Mouse (Mus musculus): ENCODE results near the gene Slc25a3. TPM values are rescaled to one million over a fixed set of nuclear protein-coding genes. Genes with fewer than 3 reads are reported as not detected.

Slc25a3 gene
- polyA plus RNA-seq, 1 experiment from 2014 or later, result 283 TPM

DNA sequence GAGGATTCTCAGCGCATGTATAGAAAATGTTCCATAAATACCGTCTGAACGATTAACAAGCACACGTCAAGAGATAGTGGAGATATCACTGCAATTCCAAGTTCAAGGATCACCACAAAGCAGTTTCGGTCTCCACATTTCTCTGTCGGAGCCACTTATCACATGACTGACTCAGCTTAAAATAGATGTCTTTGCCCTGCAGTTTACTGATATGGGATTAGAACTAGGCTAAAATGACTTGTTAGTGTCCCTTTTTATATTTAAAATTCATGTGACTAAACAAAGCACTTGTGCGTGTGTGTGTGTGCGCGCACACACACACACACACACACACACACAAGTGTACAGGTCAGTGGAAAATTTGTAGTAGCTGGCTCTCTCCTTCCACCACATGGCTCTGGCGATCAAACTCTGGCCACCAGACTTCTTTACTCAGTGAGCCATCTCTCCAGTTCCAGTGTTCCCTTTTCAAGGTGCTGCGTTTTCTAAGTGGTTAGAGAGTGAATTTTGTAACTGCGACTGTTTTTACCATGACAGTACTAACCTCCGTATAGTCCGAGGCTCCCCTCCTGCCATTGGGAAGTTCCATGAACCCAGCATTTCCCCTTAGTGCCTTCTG lies 15.4 kb upstream of the Slc25a3 start:
- Histone ChIP-seq H3K4me3 (replicated peaks) (no peak overlapping the region), H3K27ac (peak overlapping the region; percentile 43), H3K36me3 (0 out of 2 replicates have a peak, but pooled peaks cover 1% of the 10 kb centered on the region), H3K4me2 (peak overlapping the region; percentile 13; the same call in 1 of the 2 replicates), H3K4me1 (replicated peaks) (peaks cover 28% of the 10 kb centered on the region), H3K9me3 (replicated peaks) (no peaks in the 10 kb centered on the region), H3K27me3 (no peaks in the 10 kb centered on the region), H3K9ac (no peak overlapping the region)
- no peak for DNase-seq
- no peak for ATAC-seq (ENCODE audit: low read depth)
- 48% methylated on average over 14 of the region's 14 CpGs for WGBS (ENCODE audit: insufficient replicate concordance)

DNA sequence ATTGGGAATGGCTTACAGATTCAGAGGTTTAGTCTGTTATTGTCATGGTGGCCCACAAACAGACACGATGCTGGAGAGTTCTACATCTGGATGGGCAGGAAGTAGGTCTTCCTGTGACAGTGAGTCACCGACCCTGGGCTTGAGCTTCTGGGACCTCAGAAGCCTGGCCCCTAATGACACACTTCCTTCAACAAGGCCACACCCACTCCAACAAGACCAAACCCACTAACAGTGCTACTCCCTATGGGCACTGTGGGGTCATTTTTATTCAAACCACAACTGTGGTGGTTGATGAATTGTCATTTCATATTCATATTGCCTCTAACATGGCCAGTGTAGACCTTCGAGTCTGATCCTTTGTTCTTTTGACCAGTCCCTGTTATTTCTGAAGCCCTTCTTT lies 14.5 kb upstream of the Slc25a3 start:
- peak; percentile 56; the same call in 1 of the 2 replicates for ATAC-seq (ENCODE audit: low read depth)
- H3K36me3 ChIP-seq, result no peaks in the 10 kb centered on the region
- 37% methylated on average over 3 of the region's 3 CpGs for WGBS (ENCODE audit: insufficient replicate concordance)
- DNase-seq, result no peak
- no peaks in the 10 kb centered on the region for H3K27me3 ChIP-seq
- H3K4me3 ChIP-seq (replicated peaks), result no peak overlapping the region
- H3K9me3 ChIP-seq (replicated peaks), result no peaks in the 10 kb centered on the region
- no peak overlapping the region; the same call in 1 of the 2 replicates for H3K27ac ChIP-seq
- H3K4me2 ChIP-seq, result no peak overlapping the region
- H3K9ac ChIP-seq, result no peak overlapping the region
- H3K4me1 ChIP-seq (replicated peaks), result peaks cover 22% of the 10 kb centered on the region

DNA sequence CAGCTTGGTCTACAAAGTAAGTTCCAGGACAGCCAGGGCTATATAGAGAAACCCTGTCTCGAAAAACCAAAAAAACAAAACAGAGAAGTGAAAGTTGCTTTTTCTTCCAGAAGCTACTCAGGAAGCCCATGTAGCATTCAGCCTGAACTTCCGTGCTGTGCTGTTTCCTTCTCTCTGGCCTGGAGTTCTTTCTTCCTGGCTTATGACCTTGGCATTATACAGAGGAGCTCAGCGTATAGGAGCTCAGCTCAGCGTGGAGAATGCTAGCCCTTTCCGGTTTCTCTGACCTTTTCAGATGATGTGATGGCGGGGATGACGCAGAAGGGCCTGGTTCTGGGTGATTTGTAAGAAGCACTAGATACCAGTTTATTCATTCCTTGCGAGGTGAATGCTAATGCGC lies 13.5 kb upstream of the Slc25a3 start:
- H3K36me3 ChIP-seq, result no peaks in the 10 kb centered on the region
- H3K27ac ChIP-seq, result no peak overlapping the region
- no peak for DNase-seq
- no peak for ATAC-seq (ENCODE audit: low read depth)
- no peak overlapping the region for H3K4me2 ChIP-seq
- no peak overlapping the region for H3K9ac ChIP-seq
- H3K4me1 ChIP-seq (replicated peaks), result peaks cover 16% of the 10 kb centered on the region
- no peaks in the 10 kb centered on the region for H3K9me3 ChIP-seq (replicated peaks)
- 69% methylated on average over 9 of the region's 9 CpGs for WGBS (ENCODE audit: insufficient replicate concordance)
- H3K27me3 ChIP-seq, result no peaks in the 10 kb centered on the region
- no peak overlapping the region for H3K4me3 ChIP-seq (replicated peaks)

DNA sequence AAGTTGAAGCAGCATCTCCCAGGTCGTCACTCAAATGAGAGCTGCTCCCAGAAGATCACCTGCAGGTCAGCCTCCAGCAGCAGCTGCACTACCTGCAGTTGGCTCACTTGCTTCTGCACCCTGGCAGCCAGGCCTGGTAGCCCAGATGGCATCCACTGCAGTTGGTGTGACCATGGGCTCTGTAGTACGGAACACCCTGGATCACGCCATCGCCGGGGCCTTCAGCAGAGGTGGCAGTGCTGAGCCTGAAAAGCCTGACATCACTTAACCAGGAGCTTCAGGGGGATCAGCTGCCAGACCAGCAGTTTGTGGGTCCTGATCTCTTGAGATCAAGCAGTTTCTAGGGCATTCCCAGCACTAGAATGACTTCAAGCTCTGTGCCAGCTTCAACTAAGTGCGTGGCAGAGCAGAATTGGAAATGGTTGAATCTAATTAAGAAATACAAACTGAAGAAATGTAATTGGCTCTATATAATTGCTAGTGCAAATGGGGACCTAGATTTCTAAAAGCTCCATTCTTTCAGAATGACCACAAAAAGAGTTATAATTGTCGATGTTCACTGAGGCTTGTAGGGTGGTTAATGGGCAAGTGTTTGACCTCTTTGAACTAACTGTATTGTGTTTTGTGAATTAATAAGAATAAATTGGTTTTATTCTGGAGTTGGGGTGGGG lies 11.6 kb upstream of the Slc25a3 start:
- Histone ChIP-seq H3K36me3 (no peaks in the 10 kb centered on the region), H3K27me3 (no peaks in the 10 kb centered on the region), H3K4me2 (no peak overlapping the region), H3K4me1 (replicated peaks) (peaks cover 16% of the 10 kb centered on the region), H3K9ac (no peak overlapping the region), H3K27ac (no peak overlapping the region), H3K9me3 (replicated peaks) (no peaks in the 10 kb centered on the region), H3K4me3 (replicated peaks) (no peak overlapping the region)
- ATAC-seq (ENCODE audit: low read depth) (no peak), DNase-seq (no peak)
- WGBS (ENCODE audit: insufficient replicate concordance), result 77% methylated on average over 7 of the region's 7 CpGs

DNA sequence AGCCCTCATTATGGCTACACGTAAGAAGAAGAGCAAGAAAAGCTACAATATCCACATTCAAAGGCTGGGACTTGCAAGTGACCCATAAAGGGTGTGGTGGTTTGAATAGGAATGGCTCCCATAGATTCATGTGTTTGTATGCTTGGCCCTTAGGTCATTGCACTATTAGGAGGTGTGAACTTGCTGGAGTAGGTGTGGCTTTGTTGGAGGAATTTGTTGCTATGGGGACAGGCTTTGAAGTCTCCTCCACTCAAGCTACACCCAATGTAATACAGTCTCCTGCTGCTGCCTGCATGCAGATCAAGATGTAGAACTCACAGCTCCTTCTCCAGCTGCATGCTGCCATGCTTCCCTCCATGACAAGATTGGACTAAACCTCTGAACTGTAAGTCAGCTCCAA lies 7.7 kb upstream of the Slc25a3 start:
- Histone ChIP-seq H3K36me3 (no peaks in the 10 kb centered on the region), H3K9ac (no peak overlapping the region), H3K9me3 (replicated peaks) (no peaks in the 10 kb centered on the region), H3K4me2 (no peak overlapping the region), H3K27me3 (no peaks in the 10 kb centered on the region), H3K27ac (no peak overlapping the region), H3K4me3 (replicated peaks) (no peak overlapping the region), H3K4me1 (replicated peaks) (peaks cover 10% of the 10 kb centered on the region; the same call in 1 of the 2 replicates)
- 73% methylated on average over 1 of the region's 1 CpGs for WGBS (ENCODE audit: insufficient replicate concordance)
- no peak for ATAC-seq (ENCODE audit: low read depth)
- DNase-seq, result no peak

DNA sequence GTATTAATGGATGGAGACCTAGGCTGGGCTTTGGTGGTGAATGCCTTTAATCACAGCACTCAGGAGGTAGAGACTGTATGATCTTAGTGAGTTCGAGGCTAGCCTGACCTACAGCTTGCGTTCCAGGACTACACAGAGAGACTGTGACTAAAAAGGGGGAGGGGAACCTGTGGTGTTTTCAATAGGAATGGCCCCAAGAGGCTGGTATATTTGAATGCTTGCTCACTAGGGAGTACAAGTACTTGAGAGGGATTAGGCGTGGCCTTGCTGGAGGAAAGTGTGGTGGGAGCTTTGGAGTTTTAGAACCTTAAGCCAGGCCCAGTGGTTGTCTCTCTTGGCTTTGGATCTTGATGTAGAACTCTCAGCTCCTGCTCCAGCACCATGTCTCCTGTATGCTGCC lies 6.9 kb upstream of the Slc25a3 start:
- H3K36me3 ChIP-seq, result no peaks in the 10 kb centered on the region
- H3K4me1 ChIP-seq (replicated peaks), result peaks cover 11% of the 10 kb centered on the region; the same call in 1 of the 2 replicates
- no peaks in the 10 kb centered on the region for H3K9me3 ChIP-seq (replicated peaks)
- no peak overlapping the region for H3K27ac ChIP-seq
- no peak overlapping the region for H3K4me2 ChIP-seq
- WGBS (ENCODE audit: insufficient replicate concordance), result 62% methylated on average over 3 of the region's 3 CpGs
- no peaks in the 10 kb centered on the region for H3K27me3 ChIP-seq
- no peak overlapping the region for H3K4me3 ChIP-seq (replicated peaks)
- no peak for ATAC-seq (ENCODE audit: low read depth)
- DNase-seq, result no peak
- no peak overlapping the region for H3K9ac ChIP-seq

DNA sequence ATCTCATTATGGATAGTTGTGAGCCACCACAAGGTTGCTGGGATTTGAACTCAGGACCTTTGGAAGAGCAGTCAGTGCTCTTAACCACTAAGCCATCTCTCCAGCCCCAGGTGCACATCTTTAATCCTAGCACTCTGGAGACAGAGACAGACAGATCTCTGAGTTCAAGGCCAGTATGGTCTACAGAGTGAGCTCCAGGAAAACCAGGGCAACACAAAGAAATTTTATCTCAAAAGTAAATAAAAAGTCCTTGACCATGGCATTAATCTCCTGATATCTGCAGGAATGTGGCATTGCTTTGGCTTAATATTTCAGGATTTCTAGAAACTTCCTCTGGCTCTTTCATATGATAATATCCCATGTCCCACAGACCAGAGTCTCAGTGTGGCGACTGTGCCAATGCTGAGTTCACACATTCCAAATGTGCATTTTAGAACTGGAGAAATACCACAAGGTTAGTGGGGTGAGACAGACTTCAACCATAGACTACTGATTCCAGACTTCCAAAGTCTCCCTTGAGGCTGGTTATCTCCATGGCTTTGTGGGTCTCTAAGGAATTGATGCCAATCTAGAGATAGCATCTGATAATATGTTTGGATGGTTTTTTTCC lies 4.8 kb upstream of the Slc25a3 start:
- Histone ChIP-seq H3K9ac (no peak overlapping the region), H3K4me1 (replicated peaks) (peaks cover 17% of the 10 kb centered on the region), H3K4me2 (no peak overlapping the region), H3K27me3 (no peaks in the 10 kb centered on the region), H3K36me3 (no peaks in the 10 kb centered on the region), H3K9me3 (replicated peaks) (no peaks in the 10 kb centered on the region), H3K4me3 (replicated peaks) (no peak overlapping the region), H3K27ac (no peak overlapping the region)
- WGBS (ENCODE audit: insufficient replicate concordance), result 69% methylated on average over 1 of the region's 1 CpGs
- ATAC-seq (ENCODE audit: low read depth), result no peak
- no peak for DNase-seq

DNA sequence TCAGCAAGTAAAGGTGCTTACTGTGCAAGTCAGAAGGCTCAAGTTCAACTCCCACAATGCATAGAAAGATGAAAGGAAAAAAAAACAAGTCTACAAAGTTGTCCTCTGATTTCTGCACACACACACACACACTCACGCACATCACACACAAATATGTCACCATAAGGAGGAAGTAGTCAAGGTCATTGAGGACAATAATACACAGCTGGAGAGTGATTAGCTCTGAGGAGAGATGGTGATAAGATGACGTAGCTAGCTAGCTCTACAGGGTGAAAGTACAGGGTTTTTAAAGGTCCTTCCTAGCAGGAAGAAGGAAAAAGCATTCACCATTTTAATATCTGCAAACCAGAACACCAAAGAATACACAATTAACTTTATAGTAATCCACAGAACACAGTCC lies 3.5 kb upstream of the Slc25a3 start:
- Histone ChIP-seq H3K27me3 (no peaks in the 10 kb centered on the region), H3K4me3 (replicated peaks) (no peak overlapping the region), H3K4me2 (no peak overlapping the region), H3K27ac (no peak overlapping the region), H3K9ac (no peak overlapping the region; the same call in 1 of the 2 replicates), H3K36me3 (no peaks in the 10 kb centered on the region), H3K9me3 (replicated peaks) (no peaks in the 10 kb centered on the region), H3K4me1 (replicated peaks) (peaks cover 23% of the 10 kb centered on the region)
- WGBS (ENCODE audit: insufficient replicate concordance), result 49% methylated on average over 2 of the region's 2 CpGs
- DNase-seq (no peak), ATAC-seq (ENCODE audit: low read depth) (no peak)

DNA sequence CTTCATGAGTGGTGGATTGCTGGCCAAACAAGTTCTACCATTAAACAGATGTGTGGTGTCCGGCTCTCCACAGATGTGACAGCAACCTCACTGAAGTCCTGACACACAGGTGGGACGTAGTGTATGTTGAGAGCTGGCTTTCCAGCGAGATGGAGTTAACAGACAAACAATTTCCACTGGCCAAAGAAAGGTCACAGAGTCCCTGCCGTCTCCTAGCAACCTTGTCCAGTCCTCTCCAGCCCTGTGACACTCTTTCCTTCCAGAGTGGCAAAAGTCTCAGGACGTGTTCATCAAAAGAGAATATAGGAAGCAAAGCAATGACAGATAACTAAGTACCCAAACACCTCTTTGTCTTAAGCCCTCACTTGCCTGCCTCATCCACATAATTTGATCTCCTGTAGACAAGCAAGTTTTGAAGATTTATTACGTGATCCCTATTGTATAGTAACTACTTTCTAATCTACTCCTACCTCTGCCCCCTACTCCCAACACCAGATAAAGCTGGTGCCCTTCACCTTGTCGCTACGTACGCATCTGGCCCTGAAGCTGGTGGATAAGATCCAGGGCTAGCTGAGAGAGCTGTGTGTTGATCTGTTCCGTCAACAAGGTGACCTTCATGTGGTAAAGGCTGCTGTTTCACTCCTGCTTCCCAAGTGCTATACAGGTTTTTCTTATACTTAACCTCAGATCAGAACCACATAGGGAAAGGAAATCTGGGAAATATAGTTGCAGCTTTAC lies 2.9 kb upstream of the Slc25a3 start:
- Histone ChIP-seq H3K4me3 (replicated peaks) (no peak overlapping the region), H3K27me3 (no peaks in the 10 kb centered on the region), H3K27ac (no peak overlapping the region), H3K4me1 (replicated peaks) (peaks cover 29% of the 10 kb centered on the region), H3K4me2 (no peak overlapping the region), H3K9ac (peak overlapping the region; percentile 10; the same call in 1 of the 2 replicates), H3K9me3 (replicated peaks) (no peaks in the 10 kb centered on the region), H3K36me3 (peaks cover 4% of the 10 kb centered on the region)
- DNase-seq, result no peak
- no peak for ATAC-seq (ENCODE audit: low read depth)
- WGBS (ENCODE audit: insufficient replicate concordance), result 50% methylated on average over 10 of the region's 10 CpGs

DNA sequence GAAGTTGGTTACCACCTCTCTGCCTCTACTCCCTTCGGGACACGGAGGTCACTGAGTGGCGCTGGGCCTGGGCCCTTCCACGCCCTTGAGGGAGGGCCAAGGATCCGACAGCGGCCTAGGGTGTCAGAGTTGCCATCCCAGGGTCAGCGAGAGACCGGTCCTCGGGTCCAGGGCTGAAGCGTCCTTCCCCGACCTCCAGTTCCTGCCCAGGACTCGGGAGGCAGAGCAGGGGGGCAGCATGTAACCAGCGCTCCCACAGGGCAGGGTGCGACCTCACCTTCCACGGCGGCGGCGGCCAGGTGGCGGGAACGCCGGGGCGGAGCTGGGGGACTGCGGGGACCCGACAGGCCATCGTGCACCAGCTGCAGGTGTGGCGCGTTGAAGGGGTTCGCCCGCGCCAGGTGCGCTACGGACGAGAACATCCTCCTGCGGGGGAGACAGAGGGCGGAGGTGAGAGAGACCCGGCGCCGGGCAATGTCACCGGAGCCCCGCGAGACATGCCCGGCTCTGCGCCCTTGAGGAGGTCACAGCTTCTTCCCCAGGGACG lies 505 bp downstream of the Slc25a3 start:
- ATAC-seq (ENCODE audit: low read depth), result peak; percentile 63
- under 1% methylated on average over 44 of the region's 44 CpGs for WGBS (ENCODE audit: insufficient replicate concordance)

DNA sequence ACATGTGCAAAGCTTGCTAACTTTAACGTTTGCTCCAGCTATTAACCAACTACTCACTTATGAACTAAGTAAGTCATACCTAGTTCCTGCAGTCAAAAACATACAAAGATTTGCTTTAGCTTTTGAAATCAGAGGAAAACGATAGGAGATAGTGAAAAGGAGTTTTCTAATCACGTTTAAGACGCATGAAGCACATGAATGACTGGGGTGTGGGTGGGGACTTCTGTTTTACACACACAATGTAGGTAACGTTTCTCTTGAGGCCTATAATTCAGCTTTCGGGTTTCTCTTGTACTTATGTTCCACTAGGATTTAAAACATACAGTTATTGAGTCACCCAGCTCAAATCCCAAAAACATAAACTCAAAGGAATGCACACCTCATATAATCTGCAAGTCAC lies 1.2 kb downstream of the Slc25a3 start:
- Histone ChIP-seq H3K27ac (peak overlapping the region; percentile 92), H3K36me3 (peaks cover 42% of the 10 kb centered on the region), H3K27me3 (no peaks in the 10 kb centered on the region), H3K4me2 (peak overlapping the region; percentile 81), H3K4me3 (replicated peaks) (peak overlapping the region; percentile 89), H3K9ac (peak overlapping the region; percentile 98), H3K4me1 (replicated peaks) (peaks cover 38% of the 10 kb centered on the region), H3K9me3 (replicated peaks) (no peaks in the 10 kb centered on the region)
- ATAC-seq (ENCODE audit: low read depth) (no peak), DNase-seq (no peak)
- WGBS (ENCODE audit: insufficient replicate concordance), result 10% methylated on average over 6 of the region's 6 CpGs

More for the DNA sequence above, 505 bp downstream of the Slc25a3 start:
- Histone ChIP-seq H3K9ac (peak overlapping the region; percentile 98), H3K4me1 (replicated peaks) (peaks cover 38% of the 10 kb centered on the region), H3K27me3 (no peaks in the 10 kb centered on the region), H3K9me3 (replicated peaks) (no peaks in the 10 kb centered on the region), H3K36me3 (peaks cover 35% of the 10 kb centered on the region), H3K4me3 (replicated peaks) (peak overlapping the region; percentile 89), H3K4me2 (peak overlapping the region; percentile 81), H3K27ac (peak overlapping the region; percentile 92)
- DNase-seq, result peak; percentile 59

Data from liver, embryonic 13.5 days (tissue).